Mouse (Mus musculus) c-Kit-positive CD71-positive TER-119-positive erythroid progenitor cells, embryonic 14.5 days (primary cell): ENCODE measurements around the gene Tmpo.
A peak's percentile ranks its signal among the peaks of the same experiment; 100 is the strongest.

Experiments used
- DNase-seq: peaks from one replicate; pipeline ENCODE4 v3.0.0-alpha.2; 2013; ENCODE audit warnings: low spot score

Tmpo gene

DNA sequence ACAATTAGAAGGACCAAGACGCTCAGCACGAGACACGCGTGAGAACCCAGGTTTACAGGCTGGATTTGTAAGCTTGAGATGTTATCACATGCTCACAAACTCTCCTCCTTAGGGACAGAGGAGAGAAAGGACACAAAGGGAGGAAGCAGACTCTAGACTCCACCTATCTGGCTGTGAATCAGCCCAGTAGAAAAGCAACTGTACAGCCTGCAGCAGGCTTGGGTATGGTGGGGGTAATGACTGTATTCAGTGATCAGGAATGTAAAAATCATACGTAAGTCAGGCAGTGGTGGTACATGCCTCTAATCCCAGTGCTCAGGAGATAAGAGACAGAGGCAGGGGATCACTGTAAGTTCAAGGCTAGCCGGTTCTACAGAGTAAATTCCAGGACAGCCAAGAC lies 24.8 kb downstream of the Tmpo start:
- DNase-seq, result no peak

GRCm38 (mm10) chr10:91153894-91154503 lies 27.1 kb downstream of the Tmpo start:
- no peak for DNase-seq

DNA sequence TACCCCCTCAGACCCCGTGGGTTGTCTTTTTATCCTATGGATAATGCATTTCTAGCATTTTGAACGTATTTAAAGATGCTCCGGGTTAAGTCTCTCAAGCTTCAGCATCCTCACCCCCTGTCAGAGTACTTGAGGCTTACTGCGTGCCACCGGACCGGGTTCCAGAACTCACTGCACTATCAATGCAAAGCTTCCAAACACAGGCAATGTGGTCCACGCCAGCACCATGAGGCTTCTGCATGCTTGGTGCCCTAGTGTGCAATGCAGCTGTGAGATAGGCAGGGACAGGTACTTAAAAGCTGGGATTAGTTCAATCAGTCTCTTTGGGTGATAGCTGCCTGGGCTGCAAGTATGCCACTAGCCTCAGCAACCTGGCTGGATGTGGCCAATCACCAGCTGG lies 35.7 kb downstream of the Tmpo start:
- no peak for DNase-seq

- no peak for DNase-seq
These were observed 37.5 kb downstream of the Tmpo start for GRCm38 (mm10) chr10:91143313-91144230.

GRCm38 (mm10) chr10:91142654-91143191 lies 38.4 kb downstream of the Tmpo start:
- no peak for DNase-seq

DNA sequence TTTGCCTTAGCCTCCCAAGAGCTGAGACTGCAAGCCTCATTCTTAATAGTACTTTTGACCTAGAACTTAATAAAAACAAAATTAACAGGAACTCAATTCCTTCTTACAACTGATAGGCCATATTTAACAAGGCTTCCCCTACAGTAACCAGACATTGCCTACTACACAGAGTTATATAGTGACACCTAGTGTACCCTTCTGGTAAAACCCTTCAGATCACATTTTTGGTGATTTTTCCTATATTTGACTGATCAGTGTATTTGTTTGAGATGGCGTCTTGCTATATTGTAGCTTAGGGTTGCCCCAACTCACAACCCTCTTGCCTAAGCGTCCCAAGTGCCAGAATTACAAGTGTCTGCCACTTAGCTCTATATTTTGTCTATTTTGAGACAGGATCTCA lies 39.6 kb downstream of the Tmpo start:
- peak; percentile 65 for DNase-seq

GRCm38 (mm10) chr10:91139148-91139766 lies 41.9 kb downstream of the Tmpo start:
- no peak for DNase-seq

GRCm38 (mm10) chr10:91138317-91138716 lies 42.8 kb downstream of the Tmpo start:
- DNase-seq, result no peak

- DNase-seq, result no peak
These were observed 43.7 kb downstream of the Tmpo start for GRCm38 (mm10) chr10:91137400-91137799.

DNA sequence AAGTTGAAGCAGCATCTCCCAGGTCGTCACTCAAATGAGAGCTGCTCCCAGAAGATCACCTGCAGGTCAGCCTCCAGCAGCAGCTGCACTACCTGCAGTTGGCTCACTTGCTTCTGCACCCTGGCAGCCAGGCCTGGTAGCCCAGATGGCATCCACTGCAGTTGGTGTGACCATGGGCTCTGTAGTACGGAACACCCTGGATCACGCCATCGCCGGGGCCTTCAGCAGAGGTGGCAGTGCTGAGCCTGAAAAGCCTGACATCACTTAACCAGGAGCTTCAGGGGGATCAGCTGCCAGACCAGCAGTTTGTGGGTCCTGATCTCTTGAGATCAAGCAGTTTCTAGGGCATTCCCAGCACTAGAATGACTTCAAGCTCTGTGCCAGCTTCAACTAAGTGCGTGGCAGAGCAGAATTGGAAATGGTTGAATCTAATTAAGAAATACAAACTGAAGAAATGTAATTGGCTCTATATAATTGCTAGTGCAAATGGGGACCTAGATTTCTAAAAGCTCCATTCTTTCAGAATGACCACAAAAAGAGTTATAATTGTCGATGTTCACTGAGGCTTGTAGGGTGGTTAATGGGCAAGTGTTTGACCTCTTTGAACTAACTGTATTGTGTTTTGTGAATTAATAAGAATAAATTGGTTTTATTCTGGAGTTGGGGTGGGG lies 45.7 kb downstream of the Tmpo start:
- DNase-seq, result no peak

- no peak for DNase-seq
These were observed 49.5 kb downstream of the Tmpo start for GRCm38 (mm10) chr10:91131565-91131964.

DNA sequence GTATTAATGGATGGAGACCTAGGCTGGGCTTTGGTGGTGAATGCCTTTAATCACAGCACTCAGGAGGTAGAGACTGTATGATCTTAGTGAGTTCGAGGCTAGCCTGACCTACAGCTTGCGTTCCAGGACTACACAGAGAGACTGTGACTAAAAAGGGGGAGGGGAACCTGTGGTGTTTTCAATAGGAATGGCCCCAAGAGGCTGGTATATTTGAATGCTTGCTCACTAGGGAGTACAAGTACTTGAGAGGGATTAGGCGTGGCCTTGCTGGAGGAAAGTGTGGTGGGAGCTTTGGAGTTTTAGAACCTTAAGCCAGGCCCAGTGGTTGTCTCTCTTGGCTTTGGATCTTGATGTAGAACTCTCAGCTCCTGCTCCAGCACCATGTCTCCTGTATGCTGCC lies 50.3 kb downstream of the Tmpo start:
- DNase-seq, result no peak

GRCm38 (mm10) chr10:91128551-91129160 lies 52.5 kb downstream of the Tmpo start:
- no peak for DNase-seq

- no peak for DNase-seq
These were observed 53.7 kb downstream of the Tmpo start for GRCm38 (mm10) chr10:91127395-91127794.

DNA sequence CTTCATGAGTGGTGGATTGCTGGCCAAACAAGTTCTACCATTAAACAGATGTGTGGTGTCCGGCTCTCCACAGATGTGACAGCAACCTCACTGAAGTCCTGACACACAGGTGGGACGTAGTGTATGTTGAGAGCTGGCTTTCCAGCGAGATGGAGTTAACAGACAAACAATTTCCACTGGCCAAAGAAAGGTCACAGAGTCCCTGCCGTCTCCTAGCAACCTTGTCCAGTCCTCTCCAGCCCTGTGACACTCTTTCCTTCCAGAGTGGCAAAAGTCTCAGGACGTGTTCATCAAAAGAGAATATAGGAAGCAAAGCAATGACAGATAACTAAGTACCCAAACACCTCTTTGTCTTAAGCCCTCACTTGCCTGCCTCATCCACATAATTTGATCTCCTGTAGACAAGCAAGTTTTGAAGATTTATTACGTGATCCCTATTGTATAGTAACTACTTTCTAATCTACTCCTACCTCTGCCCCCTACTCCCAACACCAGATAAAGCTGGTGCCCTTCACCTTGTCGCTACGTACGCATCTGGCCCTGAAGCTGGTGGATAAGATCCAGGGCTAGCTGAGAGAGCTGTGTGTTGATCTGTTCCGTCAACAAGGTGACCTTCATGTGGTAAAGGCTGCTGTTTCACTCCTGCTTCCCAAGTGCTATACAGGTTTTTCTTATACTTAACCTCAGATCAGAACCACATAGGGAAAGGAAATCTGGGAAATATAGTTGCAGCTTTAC lies 54.3 kb downstream of the Tmpo start:
- no peak for DNase-seq

DNA sequence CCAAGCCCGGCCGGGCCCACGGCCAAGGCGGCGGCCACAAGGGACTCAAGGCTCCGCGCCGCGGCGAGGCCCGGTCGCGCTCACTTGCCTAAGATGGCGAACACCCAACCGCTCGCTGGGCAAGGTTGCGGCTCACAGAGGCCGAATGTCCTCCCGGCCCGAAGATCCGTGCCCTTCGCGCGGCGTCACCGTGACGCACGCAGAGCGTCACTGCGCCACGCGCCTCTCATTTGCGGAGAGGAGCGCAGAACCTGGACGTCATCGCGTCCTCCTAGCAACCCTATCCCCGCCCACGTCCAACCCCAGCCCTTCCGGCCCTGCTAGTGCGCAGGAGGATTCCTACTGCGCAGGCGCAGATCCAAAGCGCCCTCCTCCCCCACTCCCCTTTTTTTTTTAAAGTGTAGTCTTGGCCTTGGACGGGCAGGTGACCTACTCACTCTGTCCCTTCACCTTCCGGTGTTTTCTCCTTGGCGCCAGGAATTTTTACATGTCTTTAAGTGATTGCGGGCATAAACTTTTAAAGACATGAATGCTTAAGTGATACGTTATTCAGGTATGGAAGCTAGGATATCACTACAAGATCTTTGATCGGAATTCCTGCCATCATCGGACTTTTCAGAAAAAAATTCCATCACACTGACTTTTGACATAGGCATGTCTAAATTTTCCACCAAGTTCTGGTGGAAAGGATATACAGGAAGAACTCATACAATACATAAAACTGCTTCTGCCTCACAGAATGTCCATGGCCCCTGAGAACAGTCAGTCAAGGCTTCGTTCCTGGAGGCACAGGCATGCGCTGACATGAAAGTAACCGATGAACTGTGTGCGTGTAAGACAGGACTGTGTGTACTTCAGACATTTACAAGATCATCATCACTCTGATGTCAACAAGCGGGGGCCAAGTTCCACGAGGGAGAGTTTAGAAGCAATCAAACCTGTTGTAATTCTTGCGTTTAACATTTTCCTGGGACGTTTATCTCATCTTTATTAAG lies 57.0 kb downstream of the Tmpo start, which contains the start of gene Slc25a3:
Slc25a3 (minus strand) TSS at position 232 of the 995 bp plus-strand sequence.
- DNase-seq, result peak; percentile 97

GRCm38 (mm10) chr10:91123281-91123827 lies 57.8 kb downstream of the Tmpo start:
- no peak for DNase-seq

GRCm38 (mm10) chr10:91122646-91123045 lies 58.5 kb downstream of the Tmpo start:
- no peak for DNase-seq

DNA sequence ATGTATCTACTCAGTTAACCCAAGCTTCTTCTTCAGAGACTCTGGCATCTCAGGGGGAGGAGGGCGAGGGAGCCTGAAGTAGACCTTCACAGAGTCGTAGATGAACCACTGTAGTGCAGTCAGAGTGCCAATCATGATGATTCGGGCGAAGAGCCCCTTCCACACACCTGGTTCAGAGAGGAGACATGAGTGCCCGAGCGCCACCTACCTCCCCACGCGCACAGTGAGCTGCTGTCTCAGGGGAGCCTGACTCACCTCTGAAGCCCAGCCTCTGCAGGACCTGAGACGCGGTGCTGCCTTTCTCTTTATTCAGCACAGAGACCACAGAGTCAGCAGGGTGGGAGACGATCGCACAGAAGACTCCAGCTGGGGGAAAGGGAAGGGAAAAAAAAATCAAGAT lies 64.2 kb downstream of the Tmpo start:
- DNase-seq, result no peak
